Mouse (Mus musculus): Measurements from ENCODE around the gene Ccdc120.

The Ccdc120 gene

DNA sequence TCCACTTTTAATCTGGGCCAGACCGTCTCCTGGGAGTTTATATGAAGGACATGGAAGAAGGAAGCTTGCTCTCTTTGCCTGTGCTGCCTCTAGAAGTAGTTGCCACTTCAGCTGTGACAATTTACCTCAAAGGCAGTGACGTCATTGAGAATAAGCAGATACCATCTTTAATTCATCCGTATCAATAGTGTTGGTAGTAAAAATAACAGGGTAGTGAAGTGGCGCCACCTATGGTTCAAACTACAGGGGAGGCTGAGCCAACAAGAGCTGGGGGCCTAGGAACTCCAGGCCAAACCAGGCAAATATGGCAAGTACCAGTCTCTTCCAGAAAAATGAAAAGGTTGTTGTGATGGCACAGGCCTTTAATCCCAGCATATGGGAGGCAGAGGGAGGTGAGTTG, 57.8 kb downstream of the Ccdc120 start:
- peak; percentile 44 to 55 for DNase-seq

GRCm38 (mm10) chrX:7690486-7690885, 60.2 kb downstream of the Ccdc120 start:
- no peak for DNase-seq

DNA sequence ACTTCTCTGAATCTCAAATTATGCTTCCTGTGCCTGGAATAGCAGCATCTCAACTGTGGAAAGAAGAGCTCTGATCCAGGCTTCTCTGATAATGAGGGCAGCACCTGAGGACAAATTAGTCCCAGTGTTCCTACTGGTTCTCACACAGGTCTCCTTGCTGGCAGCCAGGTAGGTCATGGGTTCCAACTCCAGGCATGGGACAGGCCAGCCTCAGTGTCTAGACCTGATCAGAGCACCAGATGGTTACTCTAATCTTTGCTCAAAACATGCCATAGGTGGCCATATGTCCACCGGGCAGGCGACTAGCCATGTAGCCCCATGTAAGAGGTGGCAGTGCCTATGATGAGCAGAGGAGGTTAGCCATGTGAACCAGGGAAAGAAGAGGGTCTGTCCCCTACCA, 62.4 kb downstream of the Ccdc120 start:
- DNase-seq = no peak

Measured in cerebellum, postnatal 14 days (tissue).